Mouse (Mus musculus) c-Kit-negative CD71-positive TER-119-positive erythroid progenitor cells, embryonic 14.5 days (primary cell): ENCODE results near the gene Syk.

Experiments used
- DNase-seq: peaks from one replicate; pipeline ENCODE4 v3.0.0-alpha.2; 2013; ENCODE audit warnings: low read depth, low spot score

The Syk gene

DNA sequence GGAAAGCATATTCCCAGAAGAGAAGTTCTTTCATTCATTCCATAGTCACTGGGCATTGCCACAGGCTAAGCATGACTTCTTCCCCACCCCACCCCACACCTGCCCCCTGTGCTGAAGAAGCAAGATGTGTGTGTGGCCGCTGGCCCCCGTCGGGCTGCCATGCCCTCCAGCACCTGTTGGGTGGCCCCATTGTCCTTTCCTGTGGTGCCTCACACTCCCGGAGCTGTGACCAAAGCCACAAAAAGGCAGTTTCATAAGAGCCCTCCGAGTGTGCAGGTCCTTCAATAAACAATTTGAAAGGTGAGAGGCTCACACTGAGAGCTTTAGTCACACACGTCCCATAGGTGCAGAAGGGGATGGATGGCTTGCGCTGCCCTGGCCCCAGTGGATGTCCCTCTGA is 16.2 kb upstream of the Syk start:
- no peak for DNase-seq

DNA sequence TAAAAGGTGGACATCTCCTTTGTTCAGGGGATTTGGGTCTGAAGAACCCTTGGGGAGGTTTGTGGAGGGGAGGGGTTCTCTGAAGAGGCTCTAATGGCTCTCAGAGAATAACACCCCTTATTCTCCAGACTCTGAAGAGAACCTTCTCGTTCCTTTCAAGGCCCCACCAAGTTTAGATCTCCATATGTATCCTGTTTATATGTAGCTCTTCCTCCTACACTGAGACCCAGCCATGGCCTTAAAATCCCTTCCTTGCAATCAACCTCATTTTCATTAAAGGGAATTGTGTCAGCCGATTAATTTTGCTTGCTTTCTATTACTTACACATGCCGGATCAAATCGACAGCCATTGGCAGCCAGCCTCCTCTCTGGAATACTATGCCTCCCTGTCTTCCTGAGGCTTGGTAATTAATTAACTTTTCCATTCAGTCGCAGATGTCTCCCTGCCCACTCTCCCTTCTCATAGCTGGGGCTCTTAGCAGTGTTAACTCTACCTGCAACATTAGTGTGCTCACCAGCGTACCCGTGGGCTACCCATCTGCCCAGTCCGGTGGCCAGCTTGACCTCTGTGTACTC is 13.7 kb upstream of the Syk start:
- DNase-seq: no peak

DNA sequence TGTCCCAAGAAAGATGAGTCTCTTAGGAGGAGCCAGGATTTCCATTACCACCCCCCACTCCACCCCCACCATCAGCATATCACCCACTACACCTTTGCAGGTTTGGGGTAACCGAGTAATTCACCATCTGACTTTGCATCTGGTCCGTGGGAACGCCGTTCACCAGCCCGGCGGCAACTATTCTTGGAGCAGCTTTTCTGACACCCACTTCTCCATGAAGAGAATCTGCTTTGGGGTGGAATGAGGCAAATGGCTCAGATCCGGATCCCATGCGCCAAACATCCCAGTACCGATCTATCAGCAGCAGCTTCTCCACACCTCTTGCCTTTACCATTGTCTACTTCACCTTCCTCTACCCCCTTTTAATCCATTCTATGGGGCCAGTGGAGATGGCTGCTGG is 12.7 kb upstream of the Syk start:
- no peak for DNase-seq

DNA sequence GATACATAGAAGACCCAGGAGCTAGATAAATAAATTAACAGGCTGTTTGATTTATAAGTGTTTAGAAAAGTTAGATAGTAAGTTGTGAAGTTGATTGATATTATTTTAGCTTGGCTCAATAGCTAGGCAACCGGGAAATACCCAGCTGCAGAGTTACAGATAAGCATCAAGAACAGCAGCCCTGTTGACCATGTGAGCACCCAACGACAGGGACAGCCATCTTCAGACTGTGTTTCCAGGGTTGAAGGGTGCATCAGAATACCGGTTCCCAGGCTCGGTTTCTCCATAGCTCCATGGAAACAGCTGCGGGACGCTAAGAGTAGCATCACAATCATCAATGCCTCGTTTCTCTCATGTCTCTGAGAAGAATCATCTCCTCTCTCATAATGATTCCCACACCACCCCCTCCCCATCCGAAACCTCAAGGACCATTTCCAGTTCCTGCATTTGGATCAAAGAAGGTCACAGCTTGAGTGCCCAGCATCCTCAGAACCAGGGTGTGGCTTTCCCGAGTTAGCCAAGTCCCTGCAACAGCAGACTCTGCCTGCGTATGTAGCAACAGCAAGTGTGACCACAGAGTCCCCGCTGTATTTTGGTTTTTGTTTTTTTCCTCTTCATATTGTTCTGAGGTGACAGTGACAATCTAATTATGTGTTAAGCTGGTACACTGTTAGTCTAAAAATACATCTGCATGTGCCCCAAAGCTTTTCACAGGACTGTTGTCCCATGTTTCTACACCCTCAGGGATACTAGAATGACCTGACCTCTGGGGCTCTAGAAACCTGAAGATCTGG is 11.2 kb upstream of the Syk start:
- DNase-seq: no peak

DNA sequence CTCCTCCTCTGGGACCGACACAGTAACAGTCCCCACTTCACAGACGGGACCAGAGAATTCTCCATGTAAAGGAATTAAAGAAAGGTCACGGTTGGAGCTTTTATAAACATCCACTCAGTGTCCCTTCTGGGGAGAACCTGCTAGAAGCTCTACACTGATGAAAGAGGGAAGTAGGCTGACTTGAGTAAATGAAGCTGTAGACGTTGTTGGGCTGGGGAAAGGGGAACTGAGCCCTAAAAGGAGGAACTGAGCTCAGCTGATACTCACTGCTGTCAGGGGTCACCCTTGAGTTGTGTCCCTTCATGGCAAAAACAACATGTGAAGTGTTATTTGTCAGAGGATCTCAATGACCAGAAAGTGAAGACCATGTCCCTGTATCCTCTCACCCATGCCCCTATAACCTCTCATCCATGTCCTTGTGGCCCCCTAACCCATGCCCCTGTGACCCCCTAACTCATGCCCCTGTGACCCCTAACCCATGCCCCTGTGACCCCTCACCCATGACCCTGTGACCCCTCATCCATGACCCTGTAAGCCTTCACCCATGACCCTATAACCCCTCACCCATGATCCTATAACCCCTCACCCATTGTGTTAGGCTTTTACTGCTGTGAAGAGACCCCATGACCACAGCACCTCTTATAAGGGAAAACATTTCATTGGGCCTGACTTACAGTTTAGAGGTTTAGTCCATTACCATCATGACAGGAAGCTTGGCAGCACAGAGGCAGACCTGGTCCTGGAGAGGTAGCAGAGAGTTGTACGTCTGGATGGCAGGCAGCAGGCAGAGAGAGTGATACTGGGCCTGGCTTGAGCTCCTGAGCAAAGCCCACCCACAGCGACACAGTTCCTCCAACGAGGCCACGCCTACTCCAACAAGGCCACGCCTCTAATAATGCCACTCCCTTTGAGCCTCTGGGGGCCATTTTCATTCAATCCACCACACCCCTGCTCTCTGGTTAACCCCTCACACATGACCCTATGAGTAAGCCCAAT is 10.2 kb upstream of the Syk start:
- DNase-seq: no peak

DNA sequence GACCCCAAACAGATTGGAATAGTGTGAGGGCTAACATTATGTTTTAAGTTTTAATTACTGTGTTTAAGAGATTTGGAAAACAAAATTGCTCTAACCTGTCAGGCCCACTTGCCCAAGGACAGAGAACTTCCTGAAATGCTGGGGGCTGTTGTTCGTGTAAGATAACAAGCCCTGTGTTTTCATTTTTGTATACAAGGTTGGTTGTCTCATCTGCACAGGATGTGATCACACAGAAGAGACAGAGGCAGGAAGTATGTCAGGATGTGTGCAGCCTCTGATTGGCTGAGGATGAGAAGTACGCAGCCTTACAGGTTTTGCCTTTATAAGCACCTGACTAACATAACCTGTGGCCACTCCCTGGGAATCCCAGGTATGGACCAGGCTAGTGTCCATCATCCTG is 8.7 kb upstream of the Syk start:
- DNase-seq: no peak

DNA sequence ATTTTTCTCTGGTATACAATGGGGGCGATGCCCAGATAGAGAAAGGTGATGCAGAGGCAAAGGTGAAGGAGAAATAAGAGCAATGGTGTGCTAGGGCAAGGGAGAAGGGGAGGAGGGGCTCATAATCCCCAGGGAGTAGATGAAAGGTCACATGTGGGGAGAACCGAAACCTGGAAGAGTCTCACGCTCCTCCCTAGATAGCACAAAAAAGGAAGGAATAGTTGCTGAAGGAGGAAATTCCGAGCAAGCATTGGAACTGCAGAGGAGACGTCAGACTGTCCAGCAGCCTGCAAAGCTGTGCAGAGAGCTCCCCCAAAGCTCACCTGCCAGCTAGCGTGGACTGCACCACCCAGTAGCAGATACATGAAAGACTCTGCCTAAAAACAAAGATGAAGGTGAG is 7.5 kb upstream of the Syk start:
- DNase-seq: no peak

DNA sequence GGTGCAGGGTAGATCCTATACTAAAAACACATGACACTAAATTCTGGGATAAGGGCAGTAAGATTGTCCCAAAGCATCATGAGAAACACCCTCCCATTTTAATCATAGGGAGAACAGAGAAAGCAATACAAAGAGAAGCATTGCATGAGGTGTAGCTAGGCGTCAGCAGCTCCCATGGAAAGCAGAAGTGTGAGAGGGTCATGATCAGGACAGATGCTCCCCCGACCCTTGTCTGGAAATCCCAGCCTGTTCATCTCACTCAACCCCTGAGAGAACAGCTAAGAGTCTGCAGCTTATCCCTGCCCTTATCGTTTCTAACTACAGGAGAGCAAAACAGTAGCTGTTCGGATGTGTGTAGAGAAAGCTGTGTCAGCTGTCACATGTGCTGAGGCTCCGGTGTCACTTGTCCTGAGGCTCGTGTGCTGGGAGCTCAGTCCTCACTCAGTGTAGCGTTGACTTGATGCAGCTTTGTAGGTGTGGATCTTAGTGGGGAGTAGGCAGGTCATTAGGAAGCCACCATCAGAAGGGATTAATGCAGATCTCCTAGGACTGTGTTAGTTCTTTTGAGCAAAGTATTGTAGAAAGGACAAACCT is 6.9 kb upstream of the Syk start:
- DNase-seq: no peak

DNA sequence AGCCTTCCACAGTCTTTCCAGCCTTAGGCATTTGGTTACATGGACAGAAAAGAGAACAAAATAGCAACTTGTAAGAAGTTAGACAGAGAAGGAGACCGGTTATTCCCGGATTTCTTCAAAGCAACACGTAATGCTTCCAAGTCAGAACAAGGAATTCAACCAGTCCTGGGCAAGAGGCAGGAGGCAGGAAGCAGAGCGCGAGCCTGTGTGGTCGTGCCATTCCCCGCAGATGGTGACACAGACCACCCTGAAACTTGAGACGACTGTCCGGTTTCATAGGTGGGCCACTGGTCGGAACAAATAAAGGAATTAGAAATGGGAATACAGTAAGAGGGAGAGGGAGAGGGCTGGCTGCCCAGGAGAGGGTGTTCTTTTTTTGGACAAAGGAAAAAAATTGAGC is 6.1 kb upstream of the Syk start:
- DNase-seq: no peak

DNA sequence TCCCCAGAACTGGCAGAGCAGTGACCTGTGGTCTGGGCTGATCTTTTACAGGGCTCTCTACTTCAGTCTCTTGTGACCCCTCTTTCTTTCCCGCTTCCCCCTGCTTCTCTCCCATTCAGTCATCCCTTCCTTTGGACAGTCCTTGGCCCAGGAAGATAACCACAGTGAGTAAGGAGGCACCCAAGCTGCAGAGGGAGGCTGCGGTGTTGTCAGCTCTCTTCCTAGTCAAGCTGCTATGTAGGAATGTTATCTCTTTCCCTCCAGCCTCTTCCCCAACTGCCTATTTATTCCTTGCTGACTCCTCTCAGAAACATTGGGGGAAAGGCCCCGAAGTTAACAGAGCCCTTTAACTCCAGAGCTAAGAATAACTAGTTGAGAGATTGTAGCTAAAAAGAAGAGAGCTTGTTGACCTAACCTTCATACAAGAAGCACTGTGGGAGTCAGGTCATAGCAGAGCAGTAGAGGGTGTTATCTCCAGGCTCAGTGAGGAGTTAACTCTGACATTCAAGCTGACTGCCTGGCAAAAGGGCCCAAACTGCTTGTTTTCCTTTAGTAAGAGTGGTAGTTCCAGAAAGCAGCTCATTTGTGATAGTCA is 5.5 kb upstream of the Syk start:
- DNase-seq: no peak

DNA sequence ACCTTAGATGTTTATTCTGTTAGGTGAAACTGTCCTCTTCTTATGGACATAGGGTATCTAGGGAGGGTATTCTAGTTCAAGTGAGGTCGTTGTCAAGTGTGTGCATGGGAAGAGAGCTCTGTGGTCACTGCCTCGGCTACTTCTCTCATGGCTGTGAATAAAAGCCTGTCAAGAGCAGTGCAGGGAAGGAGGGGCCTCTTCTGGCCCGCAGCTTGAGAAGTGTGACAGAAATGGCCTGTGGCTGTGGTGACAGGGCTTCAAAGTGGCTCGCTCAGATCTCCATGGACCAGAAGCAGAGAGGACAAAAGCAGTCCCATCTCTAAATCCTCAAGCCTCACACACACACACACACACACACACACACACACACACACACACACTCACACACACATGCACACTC is 5.0 kb upstream of the Syk start:
- DNase-seq: no peak

DNA sequence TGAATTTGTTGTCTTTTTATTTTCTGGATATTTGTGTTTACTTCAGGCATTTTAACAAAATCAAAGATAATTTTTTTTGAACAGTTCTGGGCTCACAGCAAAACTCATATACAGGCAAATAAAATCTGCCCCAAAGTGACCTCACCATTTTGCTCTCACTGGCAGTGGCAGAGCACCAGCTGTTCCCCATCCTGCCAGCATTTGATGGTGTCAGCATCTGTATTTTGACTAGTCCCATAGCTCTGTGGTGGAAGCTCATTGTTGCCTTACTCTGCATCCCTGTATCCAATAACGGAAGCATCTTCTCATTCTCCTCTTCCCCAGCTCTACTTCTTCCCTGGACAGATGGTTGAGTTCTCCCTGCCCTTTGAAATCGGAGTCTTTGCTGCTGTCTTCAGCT is 4.2 kb upstream of the Syk start:
- DNase-seq: no peak

DNA sequence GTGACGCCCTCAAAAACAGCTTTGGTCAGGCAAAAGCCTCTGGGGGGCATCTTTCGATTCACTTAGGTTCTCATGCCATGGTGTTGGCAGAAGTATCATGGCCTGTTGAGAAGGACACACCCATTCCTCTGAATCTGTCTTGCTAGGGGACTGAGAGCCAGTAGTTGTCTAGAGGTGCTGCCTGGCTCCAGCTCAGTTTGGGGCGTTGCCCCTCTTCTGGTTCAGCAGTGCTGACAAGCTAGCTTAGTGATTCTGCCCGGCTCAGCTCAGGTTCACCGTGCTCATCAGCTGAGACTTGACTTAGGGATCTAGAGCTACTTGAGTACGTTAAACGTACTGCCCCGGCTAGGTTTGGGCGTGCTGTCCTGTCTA is 481 bp upstream of the Syk start:
- no peak for DNase-seq

DNA sequence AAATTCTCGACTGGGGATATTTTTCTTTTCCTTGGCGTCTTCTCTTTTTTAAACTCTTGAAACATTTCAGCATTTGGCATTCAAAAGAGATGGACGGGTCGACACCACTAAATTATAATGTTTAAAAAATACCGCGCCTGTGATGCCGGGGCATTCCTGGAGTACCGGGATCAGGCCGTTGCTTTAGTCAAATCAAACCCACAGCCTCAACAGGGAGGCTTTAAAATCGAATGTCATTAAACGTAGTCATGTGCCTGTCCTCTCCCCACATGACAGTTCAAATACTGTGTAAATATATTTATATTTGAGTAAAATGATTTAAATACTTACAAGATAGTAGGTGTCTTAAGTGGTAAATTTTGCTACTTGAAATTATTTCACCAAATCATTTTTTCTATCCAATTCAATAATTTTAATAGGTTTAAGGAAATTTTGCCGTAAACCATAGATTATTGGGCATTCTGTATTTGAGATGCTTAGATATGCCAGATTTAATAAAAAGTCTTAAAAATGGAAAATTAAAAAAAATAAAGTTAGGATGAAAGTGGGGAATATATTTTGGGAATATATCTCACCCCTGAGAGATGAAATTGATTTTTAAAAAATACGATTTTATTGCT is 1.1 kb downstream of the Syk start:
- DNase-seq: no peak

DNA sequence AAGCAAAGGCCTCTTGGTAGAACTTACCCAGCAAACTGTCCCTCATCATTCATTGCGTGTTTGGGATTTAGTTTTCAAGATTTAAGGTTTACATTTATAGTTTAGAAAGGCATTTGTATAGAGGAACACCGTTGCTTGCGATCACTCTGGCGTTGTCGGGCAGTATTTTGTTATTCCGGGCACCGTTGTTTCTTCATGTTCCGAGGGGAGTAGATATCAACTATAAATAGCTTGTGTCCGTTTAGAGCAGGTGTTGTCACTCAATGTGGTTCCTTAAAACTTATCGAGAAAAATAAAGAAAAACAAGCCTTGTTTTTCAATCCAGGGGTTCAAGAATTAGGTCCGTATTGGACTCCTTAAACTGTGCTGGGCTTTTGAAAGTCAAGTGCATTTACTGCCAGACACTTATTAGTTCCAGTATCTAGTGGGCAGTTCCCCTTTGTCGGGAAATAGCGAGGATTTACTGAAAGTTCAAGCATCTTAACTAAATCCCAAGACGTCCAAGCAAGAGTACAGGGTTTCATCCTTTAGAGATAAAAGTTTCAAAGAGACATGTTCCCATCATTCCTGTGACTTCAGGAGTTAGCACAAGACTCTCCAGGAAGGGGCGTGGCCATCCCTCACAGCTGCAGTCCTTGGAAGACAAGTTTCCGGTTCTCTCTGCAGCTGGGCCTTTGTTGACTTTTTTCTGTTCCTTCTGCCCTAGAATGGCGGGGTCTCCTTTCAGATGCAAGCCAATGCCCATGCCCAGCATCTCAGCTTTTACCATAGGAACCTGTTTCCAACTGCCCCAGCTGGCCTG is 1.9 kb downstream of the Syk start:
- no peak for DNase-seq

DNA sequence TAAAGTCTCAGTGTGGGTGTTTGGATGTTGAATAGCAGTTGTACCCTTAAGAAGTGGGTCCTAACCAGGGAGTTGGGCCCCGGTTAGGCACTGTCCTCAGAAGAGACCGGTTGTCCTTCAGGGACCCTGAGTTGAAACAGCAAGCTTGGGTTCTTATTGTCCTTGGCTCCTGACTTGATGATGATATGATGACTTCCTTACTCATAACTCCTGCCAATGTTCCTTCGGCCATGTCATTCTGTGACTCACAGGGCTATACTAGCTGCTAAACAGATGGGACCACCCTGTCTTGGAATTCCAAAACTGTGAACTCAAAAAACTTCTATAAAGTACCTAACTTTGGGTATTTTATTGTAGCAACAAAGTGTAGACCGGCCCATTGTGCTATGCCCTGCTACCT is 4.8 kb downstream of the Syk start:
- no peak for DNase-seq

DNA sequence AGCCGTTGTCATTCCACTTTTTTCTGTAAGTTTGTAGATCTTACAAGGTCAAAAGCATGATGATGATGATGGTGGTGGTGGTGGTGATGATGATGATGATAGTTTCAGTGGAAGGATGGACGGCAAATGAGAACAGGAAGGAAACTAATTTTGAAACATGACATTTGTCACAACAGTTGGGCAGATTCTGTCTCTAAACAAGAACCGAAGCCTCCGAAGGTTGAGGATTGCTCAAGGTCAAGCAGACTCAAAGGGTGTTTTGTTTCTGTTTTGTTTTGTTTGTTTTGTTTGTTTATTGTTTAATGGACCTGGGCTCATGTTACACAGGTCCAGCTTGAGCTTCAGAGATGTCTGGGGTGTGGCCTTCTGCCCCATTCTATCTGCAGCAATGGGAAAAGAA is 6.1 kb downstream of the Syk start:
- DNase-seq: no peak

DNA sequence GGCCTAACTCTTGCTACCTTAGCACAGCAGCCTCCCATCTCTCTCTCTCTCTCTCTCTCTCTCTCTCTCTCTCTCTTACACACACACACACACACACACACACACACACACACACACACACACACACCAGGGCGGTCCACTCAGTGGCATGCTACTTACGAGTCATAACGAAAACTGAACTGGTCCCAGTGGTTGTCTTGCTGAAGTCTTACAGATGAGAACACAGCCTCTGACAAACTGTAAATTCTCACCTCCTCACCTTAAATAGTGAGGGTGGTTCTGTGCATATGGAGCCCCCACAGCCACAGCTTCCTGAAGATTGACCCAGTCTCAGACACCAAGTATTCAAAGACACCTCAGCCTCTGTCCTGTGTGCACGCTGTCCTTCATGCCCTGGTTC is 8.9 kb downstream of the Syk start:
- no peak for DNase-seq

DNA sequence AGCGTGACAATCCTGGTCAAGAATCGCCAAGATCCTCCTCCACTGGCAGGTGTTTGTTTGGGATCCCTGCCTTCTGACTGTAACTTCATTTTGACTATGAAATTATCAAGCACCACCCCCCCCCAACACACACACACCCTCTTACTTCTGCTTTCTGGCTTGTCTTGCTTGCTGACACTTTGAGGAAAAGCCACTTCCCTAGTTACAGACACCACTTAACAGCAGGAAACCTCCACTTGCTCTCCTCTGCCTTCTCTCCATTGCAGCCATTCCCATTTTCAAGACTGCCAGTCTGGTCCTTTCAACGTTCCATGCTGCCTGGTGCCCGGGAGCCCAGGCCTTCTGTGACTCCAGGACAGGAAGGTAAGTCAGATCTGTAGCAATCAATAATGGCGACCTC is 13.7 kb downstream of the Syk start:
- no peak for DNase-seq

DNA sequence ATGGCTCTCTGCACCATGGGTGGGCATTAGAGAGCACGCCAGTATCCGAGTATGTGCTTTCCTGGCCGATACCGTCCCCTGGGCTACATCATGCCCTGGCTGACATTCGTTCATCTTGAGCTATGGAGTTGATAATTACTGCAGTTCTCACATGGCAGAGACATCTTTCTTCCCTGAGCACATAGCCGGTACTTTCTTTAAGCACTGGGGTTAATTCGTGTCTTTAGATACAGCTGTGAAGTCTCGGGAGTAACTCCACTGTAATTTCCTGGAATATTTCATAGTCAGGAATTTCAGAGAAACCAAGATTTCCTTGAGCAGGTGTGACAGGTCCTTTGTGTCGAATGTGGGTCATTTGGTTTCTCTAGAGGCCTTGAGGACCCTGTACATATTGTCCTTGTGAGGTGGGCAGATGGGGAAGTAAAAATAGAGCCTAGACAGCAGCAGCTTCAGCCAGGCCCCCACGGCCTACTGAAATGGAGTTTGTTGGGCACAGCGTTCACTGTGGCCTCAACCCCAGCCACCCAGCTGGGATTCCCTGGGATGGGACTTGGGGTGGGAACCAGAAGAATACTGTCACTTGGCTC is 14.2 kb downstream of the Syk start:
- no peak for DNase-seq
